Mouse (Mus musculus): ENCODE results near the gene Cyp4v3. TPM values are rescaled to one million over a fixed set of nuclear protein-coding genes. Genes with fewer than 3 reads are reported as not detected.
"Not testable (repeated sequence)": the region's sequence is repeated elsewhere in the genome, so short reads cannot be mapped to it uniquely, and the experiment has no call there.

The Cyp4v3 gene
- total RNA-seq (2015) (18.4 and 21.6 TPM in 2 replicates), total RNA-seq (2017) (18.0 and 21.5 TPM in 2 replicates)

DNA sequence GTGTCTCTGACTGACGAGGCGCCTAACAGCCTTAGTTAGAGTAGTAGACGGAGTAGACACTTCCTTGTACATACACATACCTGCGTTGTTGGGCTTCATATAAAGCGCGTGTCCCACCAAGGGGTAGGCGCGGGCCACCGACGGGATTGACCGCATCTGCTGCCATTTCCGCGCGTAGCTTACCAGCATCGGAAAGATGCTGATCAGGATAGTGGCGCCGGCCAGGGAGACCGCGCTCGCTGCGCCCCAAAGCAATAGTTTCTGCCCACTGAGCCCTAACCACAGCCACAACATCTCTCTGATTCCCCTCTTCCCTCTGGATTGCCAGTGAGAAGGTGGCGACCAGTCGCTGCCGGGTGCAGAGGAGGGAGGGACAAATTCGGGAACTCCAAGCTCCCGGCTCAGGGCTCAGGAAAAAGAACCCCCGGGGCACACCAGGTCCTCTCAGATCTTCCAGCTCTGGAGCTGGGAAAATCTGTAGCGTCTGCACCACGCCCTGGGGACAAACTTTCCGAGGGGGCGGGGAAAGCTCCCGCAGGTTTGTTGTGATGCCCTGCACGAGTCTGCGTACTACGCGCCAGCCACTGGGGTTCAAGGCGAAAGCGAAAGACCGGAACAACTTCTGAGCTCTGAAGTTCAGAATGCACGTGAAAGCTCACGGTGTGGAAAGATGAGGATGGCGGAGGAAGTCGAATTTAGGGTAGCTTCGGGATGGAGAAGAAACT lies at the start of gene Cyp4v3:
Gene Cyp4v3, minus strand, starts transcription at position 532 of the 725 bp plus-strand sequence.
- ATAC-seq (ENCODE audit: poor library complexity, severe bottlenecking): peak; percentile 80

DNA sequence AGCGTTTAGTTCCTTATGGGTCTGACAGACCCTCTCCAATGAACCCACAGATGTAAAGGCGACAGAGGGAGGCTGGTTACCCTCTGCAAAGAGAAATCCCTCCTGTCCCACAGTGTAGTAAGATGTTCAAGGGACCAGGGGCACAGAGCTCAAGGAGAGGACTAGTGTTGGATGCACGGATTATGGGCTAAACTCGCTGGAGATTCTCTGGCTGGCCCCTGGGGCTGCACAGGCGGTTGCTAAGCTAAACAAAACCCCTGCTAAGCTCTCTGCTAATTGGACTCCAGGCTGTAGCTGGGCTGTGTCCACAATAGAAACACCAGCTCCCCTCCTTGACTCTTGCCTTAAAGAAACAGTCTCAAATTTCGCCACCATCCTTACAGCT lies 48.9 kb upstream of the Cyp4v3 start, which contains the start of gene Fam149a:
Gene Fam149a, minus strand, starts transcription at position 329 of the 385 bp plus-strand sequence.
- ATAC-seq (ENCODE audit: poor library complexity, severe bottlenecking): no peak

DNA sequence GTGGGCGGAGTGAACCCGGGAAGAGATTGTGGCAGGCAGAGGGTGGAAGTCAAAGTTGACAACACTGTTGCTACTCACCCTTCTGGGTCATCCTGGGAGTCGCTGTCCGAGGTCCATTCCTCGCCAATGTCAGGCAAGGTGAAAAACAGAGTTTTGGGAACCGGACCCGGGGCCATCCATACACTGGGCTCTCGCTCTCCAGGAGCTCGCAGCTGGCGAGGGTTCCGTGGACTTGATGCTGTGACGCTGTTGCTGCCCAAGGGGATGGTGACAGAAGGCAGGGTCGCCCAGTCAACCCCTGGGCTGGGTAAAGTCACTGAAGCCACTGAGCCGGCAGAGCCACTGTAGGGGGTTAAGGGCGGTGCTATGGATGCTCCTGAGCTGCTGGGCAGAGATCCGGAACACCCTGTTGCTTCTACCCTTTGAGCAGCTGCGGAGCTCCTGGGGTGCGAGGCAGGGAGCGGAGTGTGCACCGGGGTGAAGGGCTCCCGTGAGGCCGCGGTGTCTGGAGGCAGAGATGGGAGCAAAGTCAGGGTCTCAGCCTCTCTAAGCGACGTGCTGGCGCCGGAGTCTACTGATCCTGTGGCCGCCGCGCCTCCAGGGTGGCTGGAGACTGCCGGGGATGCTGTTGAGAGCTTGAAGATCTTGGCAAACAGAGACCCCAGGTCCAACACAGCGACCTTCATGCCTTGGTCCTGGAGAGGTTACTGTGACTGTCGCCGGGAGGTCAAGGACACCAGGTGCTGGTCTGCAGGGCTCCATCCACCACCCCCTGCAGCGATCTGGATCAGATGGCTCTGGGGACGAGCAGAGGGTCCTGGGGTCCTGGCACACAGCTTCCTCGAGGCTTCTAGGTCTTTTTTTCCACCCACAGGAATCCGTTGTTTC lies 48.3 kb upstream of the Cyp4v3 start:
- ATAC-seq (ENCODE audit: poor library complexity, severe bottlenecking): no peak

DNA sequence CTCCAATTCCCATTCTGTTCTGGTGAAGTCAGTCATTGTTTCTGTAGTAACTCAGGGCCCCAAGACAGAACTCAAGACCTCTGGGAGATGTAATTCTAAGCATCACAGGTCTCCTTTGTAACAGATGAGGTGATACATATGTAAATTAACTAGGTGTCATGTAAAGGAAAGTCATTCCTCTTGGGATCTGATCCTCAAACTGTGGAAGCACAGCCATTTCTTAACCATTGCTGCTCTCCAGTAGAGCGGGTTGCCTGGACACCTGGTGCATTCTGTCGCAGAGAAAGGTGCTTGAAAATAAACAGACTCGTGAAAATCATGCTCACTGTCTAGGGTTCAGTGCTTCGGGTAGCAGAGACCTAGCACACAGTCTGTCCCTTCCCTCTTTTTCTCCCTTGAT lies 47.6 kb upstream of the Cyp4v3 start:
- ATAC-seq (ENCODE audit: poor library complexity, severe bottlenecking): no peak

DNA sequence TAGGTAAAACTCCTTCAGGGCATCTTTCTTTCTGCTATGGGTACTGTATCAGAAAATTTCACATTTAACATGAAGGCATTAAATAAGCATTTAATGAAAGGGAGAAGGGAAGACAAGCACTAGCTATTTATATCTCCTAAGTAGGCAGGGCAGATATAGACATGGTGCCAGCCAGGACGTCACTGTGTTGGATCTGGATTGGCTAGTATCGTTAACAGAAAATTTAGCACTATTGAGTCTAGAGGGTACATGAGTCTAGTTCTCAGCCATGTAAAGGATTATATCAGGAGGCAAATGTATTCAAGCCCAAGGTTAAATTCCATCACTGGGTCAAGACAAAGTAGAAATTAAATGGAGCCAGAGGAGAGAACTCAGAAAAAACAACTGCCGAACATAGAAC lies 41.1 kb upstream of the Cyp4v3 start:
- no peak for ATAC-seq (ENCODE audit: poor library complexity, severe bottlenecking)

DNA sequence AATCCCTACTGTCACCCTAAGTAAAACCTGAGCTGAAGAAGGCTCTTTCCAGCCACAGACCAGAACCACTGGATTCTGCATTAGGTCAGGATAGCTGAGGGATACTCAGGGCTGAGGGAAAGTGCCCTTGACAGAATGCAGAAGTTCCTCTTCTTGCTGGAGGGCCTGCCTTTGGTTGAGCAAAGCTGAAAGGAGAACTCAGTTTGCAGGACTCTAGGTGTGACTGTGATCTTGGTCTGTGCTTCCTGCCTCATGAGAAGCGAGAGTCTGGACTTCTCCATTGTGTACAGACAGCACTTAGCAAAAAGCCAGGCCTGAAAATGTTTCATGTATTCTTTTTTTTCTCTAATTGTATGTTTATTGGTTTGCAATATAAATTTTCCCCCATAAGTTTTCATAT lies 34.1 kb upstream of the Cyp4v3 start:
- ATAC-seq (ENCODE audit: poor library complexity, severe bottlenecking): peak; percentile 99

DNA sequence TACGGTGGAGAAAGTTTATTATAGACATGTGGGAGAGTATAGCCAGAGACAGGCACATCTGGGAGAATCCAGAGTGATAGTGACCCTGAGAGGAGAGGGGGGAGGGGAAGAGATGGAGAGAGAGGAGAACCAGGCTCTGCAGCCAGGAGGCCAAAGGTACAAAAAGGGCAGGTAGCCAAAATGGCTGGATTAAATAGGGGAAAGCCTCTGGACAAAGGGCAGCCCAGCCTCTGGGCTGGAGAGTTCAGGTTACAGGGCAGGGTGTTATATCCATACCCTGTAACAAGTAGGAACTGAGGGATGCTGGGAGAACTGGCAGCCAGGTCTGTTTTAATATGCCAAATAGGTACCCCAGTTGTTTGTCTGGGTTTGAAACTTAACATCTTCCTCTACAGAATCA lies 30.2 kb upstream of the Cyp4v3 start:
- no peak for ATAC-seq (ENCODE audit: poor library complexity, severe bottlenecking)

DNA sequence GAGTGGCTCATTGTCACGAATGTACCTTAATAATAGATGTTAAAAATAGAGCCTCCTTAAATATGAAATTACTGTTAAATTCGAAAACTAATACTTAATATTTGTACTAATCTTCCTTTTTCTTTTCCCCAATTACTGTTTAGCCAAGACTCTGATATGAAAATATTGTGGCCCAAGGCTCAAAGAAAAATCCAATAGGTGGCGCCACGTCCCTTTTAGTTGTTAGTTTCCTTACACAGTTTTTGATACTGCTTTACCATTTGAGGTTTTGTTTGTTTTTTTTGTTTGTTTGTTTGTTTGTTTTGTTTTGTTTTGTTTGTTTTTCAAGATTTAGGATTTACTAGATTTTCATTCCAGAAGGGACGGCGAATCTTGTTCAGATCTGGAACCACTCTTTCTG lies 29.3 kb upstream of the Cyp4v3 start:
- ATAC-seq (ENCODE audit: poor library complexity, severe bottlenecking): no peak

DNA sequence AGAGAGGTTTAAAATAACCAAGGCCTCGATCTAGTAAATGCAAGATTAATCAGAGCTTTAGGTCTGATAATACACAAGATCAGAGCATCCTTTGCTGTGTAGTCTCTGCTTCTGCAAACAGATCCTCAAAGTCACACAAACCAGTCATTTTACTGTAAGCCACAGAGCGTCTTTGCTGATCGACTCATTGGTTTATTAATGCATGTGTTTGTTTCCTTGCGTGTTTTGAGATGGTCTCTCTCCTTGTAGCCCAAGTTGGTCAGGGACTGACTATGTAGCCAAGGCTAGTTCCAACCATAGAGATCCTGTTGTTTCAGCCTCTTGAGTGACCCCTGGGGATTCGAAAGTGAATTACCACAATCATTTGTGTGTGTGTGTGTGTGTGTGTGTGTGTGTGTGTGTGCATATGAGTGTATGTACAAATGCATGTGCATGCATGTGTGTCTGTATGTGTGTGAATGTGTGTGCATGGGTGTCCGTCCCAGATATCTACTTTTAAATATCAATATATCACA lies 26.1 kb upstream of the Cyp4v3 start:
- 0 out of 2 replicates have a peak, but pooled peaks have one; percentile 38 for ATAC-seq (ENCODE audit: poor library complexity, severe bottlenecking)

DNA sequence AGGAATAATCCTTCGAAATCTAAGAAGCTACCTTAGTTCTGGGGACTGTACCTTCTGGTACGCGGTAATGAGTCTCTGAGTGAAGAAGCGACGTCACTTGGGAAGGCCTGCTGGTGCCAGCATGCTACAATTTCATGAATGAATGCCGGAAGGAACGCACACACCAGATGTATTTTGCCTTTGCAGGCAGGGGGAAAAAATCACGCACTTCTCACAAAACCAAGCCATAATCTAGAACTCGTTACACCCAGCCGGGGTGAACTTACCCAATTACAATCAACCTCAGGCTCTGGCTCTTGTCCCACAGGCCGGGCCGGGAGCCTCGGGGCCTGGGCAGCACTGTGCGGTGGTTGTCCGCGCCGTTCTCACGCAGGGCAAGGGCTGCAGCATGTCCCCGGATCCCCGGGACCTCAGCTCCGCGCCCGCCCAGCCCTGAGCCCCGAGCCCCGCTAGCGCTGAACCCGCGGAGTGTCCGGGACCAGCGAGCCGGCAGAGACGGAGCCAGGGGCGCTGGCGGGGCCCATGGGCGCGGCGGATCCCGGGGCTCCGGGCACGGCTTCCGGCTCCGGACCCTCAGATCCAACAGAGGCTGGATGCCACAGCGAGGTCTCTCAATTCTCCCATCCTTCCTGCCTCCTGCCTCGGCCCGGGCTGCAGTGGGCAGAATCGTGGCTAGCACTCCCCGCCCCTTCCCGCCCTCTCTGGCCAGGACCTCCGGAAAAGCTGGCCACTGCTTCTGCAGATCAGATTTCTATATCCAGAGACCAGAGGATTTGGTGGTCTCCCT lies 25.3 kb upstream of the Cyp4v3 start:
- ATAC-seq (ENCODE audit: poor library complexity, severe bottlenecking): no peak

DNA sequence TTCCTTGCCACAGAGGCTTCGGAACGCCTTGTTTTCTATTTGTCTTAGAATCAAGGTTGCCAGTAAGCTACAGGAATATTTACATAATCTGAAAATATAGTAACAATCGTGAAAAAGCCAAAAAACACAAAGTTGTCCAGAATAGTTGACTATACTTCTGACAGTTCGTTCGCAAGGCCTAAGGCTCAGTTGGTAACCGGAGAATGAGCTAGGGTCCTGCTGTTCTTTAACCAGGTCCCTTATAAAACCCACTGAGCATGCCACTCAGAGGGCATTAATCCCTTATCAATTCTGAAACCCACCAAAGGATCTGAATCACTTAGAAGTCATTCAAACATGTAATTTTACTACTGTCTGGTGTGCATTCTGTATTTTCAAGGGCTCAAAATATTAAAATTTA lies 22.8 kb upstream of the Cyp4v3 start:
- no peak for ATAC-seq (ENCODE audit: poor library complexity, severe bottlenecking)

DNA sequence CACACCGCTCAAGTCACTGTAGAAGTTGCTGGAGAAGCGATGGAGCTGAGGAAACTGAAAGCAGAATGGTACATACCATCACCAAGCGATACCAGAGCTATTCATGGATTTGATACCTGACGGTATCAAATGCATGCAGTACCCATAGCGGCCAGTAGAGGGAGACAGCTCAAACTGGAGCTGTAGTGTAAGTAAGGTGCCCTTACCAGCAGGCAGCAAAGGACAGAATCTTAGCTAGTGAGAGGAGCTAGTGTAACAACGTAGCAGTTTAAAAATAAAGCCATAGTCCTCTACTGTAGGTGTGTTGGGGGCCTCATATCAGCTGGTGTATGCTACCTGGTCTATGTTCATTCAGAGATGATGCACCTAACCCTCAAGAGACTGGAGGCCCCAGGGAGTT lies 12.0 kb upstream of the Cyp4v3 start:
- ATAC-seq (ENCODE audit: poor library complexity, severe bottlenecking): peak; percentile 89

DNA sequence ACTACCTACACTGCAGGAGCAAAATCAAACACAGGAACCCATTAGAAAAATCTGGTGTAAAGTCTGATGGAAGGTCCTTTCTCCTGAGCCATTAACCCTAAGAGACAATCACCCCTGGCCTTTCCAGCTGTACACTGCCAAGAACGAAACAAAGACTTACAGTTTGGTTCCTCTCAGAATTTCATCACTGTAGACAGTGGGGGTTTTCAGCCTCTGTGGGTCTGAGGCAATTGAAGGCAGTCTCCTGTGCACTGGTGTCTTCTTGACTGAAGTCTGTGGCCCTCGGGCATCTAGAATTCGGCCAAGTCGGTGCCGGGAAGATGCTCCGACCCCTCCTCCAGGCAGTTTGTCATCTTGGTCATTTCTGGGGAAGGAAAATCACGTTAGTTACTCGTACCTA lies 11.3 kb upstream of the Cyp4v3 start:
- ATAC-seq (ENCODE audit: poor library complexity, severe bottlenecking): peak; percentile 73

DNA sequence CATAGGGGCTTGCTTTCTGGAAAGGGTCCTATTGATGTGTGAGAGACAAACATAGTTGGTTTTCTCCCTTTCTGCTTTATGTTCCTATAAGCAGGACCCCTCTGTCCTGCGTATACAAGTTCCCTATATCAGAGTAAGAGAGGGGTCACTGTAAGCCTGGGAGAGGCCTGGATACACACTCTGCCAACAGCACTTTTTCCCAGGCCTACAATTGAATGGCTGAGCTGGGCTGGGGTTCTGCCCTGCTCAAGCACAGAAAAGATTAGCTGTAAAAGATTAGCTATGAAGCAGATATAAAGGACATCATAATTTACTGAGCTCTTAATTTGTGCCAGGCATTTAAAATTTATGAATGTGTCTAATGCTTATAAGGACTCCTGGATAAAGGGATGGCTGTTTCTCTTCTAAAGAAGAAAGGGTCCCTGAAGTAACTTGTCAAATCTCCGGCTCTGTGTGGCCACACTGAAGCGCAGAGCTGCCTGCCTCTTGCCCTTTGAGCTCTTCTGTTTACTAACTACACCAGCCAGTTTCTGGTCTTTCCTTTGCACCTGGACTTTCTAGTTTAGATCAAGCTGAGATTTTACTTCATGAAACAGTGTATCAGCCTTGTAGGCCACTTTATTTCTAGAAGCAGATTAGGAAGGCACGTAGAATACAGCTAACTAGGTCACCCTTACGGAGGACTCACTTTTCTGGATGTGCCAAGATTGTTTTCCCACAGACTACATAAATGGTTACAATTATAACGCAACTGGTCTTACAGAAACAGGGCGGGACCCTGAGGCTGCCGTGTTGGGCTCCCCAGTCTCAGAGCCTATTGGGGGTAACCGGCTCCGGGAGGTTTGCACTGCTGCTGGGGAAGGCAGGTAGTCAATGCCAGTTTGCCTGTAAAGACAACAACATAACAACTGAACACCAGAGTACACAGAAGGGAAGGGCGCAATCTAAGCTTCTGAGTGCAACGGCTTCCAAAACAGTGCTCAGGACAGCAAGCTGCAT lies 8.9 kb upstream of the Cyp4v3 start:
- ATAC-seq (ENCODE audit: poor library complexity, severe bottlenecking): no peak

DNA sequence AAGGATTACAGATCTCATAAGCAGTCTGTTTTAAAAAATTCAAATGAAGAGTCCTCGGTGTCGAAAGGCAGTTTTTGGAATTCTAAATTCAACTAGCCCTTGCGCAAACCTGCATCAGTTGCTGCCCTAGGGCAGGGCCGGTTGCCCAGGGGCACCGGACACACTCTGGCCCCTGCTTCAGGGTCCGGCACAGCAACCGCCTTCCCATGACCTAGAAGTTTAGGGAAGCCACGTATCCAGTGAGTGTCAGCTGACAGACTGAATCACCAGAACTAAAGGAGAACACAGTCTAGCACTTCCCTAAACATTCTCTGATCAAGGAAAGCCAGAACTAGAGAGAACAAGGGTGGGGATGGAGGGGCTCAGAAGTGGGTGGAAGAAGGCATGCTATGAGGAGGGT lies 477 bp upstream of the Cyp4v3 start:
- peak; percentile 75 for ATAC-seq (ENCODE audit: poor library complexity, severe bottlenecking)

DNA sequence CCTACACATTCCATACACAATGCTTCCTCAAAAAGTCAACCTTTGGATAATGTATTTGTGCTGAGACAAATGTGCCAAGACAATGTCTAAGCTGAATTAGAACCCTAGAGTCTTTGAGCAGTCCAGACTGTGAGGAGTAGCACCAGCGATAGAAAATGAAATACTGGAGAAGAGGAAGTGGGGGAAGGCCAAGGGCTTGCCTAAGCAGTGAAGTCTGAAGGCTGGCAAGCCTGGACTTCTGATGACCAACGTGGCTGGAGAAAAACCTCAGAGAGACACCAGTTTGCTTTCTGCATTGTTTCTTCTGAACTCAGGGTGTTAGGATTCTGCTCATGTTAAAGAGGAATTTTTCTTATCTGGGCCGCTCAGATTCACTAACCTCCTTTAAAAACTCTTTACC lies 2.2 kb downstream of the Cyp4v3 start:
- 0 out of 2 replicates have a peak, but pooled peaks have one; percentile 30 for ATAC-seq (ENCODE audit: poor library complexity, severe bottlenecking)

DNA sequence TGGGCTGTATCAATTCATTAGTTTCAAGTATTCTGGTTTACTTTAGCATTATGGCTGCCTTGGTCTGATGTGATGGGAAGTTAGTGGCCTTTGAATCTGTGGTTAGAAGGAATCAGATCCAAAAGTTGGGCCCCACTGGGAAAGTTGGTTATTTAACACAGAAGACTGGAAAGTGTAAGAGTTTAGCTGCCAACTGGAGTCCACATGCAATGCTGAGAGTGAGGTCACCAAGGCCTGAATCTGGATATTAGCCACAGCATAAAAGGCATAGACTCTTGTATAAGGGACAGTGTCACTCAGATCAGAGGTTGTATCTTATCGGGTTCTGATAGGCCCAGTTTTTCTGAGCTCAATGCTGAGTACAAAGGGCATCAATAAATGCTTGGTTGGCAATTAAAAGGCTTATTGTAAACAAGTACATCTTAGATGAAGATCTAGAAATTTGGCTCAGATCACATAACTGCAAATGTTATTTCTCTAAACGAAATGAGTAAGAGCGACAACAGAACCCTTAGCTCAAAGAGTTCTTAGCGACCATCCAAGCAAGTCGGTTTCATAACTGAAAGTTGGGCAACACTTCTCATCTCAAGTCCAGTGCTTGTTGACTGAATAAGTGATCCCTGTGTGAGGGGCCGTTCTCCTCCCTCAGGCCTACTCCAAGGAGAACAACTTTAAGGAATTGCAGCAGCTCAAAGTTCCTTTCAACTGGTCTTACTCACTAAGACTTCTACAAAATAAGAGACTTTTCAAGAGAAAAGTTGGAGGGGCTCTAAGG lies 3.6 kb downstream of the Cyp4v3 start:
- no peak for ATAC-seq (ENCODE audit: poor library complexity, severe bottlenecking)

DNA sequence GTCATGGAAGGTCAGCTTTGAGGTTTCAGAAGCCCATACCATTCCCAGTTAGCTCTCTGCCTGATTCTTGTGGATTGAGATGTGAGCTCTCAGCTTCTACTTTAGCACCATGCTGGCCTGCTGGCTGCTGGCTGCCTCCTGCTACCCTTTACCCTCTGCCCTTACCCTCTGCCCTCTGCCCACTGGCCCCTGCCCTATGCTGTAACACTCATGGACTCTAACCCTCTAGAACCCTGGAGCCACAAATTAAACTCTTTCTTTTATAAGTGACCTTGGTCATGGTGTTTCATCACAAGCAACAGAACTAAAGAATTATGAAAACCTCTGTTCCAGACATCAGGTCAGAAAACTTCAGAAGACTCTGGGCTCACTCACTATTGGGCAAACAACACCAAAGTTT lies 5.9 kb downstream of the Cyp4v3 start:
- not testable (repeated sequence) for ATAC-seq (ENCODE audit: poor library complexity, severe bottlenecking)

DNA sequence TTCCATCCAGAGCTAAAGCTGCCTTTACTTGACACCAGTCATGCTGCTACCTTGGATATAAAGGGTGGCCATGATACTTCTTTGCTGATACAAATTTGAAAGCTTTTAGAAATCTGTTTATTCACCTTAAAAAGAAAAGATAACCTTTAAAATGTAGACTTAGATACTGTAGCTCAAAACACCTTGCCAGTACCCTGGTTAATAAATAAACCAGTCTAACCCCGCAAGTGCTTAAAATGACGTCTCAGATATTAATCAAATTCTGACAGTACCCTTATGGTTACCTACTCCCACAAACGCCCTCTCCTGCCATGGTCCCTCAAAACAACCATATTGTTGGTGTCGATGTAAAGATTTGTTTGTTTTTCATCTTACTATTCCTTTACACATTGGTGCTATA lies 8.9 kb downstream of the Cyp4v3 start:
- ATAC-seq (ENCODE audit: poor library complexity, severe bottlenecking): no peak
